In genomic region chr16:10086341-10086740, GRCm38 (mm10) we compare ENCODE assay signal across 21 mouse cellular contexts.
DNase-seq lines count a peak whose midpoint lies in the region; ATAC-seq and TF ChIP-seq lines count a peak whose summit lies in the region.
"Had no signal": no experiment of that assay in that cellular context is flagged by ENCODE, and none has a peak within 500 bp of the region (broad histone marks: within the 10 kb centered on the region; RNA-seq: fewer than 3 reads in every experiment).

No protein-coding gene starts in this region.

- H3K27ac ChIP-seq in hindbrain, embryonic 14.5 days: no peak overlapping the region
- no peak overlapping the region for H3K27ac ChIP-seq in hindbrain, embryonic 12.5 days
- H3K27ac ChIP-seq in lung, embryonic 14.5 days (ENCODE audit: low read depth): no peak overlapping the region
- H3K27ac ChIP-seq in lung, postnatal 0 days (ENCODE audit: low read length): no peak overlapping the region
- H3K27ac ChIP-seq: embryonic facial prominence, embryonic 12.5 days; embryonic facial prominence, embryonic 15.5 days had no signal

- TF ChIP-seq EP300 in lung, postnatal 0 days (IDR thresholded peaks at IDR 0.05): no peak

- 20% methylated on average over 1 of the region's 1 CpGs for WGBS in hindbrain, embryonic 14.5 days
- 43% methylated on average over 1 of the region's 1 CpGs for WGBS in hindbrain, embryonic 12.5 days
- 9% methylated on average over 1 of the region's 1 CpGs for WGBS in lung, embryonic 14.5 days
- 20% methylated on average over 1 of the region's 1 CpGs for WGBS in lung, postnatal 0 days

- ATAC-seq in hindbrain, embryonic 14.5 days (ENCODE audit: low FRiP score): no peak
- no peak for ATAC-seq in hindbrain, embryonic 12.5 days (ENCODE audit: low FRiP score)
- ATAC-seq in lung, embryonic 14.5 days (ENCODE audit: insufficient read depth): no peak
- no peak for ATAC-seq in lung, postnatal 0 days
- ATAC-seq: CD4-positive, CD25-positive, alpha-beta regulatory T cell, adult 4 months; forebrain, embryonic 14.5 days; hindbrain, embryonic 16.5 days; intestine, postnatal 0 days had no signal

- no peaks in the 10 kb centered on the region for H3K9me3 ChIP-seq in hindbrain, embryonic 14.5 days (ENCODE audit: control insufficient read depth, low read length)
- no peaks in the 10 kb centered on the region for H3K9me3 ChIP-seq in hindbrain, embryonic 12.5 days (replicated peaks)
- no peaks in the 10 kb centered on the region for H3K9me3 ChIP-seq in lung, embryonic 14.5 days (ENCODE audit: low read depth, low read length)
- no peaks in the 10 kb centered on the region for H3K9me3 ChIP-seq in lung, postnatal 0 days (ENCODE audit: low read length)
- H3K9me3 ChIP-seq: embryonic facial prominence, embryonic 12.5 days; embryonic facial prominence, embryonic 15.5 days had no signal

- peak; percentile 17 for DNase-seq in hindbrain, embryonic 14.5 days (ENCODE audit: low spot score)
- peak; percentile 3 for DNase-seq in lung, embryonic 14.5 days
- no peak for DNase-seq in lung, postnatal 0 days (ENCODE audit: low spot score)
- DNase-seq in brain, adult 2 months (ENCODE audit: low read depth, low spot score): peak; percentile 52
- no peak for DNase-seq in urinary bladder, postnatal 10 days (ENCODE audit: low spot score)
- DNase-seq: adrenal gland, postnatal 10 days; adrenal gland, postnatal 36 days; cerebellum, adult 11 months; cerebellum, adult 2 months; cerebellum, adult 9-11 months; cerebellum, postnatal 25 days; gastrocnemius, postnatal 25 days; heart, adult 18-20 months; heart, postnatal 4 days had no signal

- no peak overlapping the region for H3K4me2 ChIP-seq in hindbrain, embryonic 14.5 days (replicated peaks)
- H3K4me2 ChIP-seq in hindbrain, embryonic 12.5 days (replicated peaks): no peak overlapping the region
- H3K4me2 ChIP-seq in lung, embryonic 14.5 days: no peak overlapping the region
- H3K4me2 ChIP-seq in lung, postnatal 0 days (replicated peaks; ENCODE audit: low read depth, low read length): no peak overlapping the region
- H3K4me2 ChIP-seq: embryonic facial prominence, embryonic 12.5 days; embryonic facial prominence, embryonic 15.5 days had no signal

- no peaks in the 10 kb centered on the region for H3K36me3 ChIP-seq in hindbrain, embryonic 14.5 days (replicated peaks; ENCODE audit: control insufficient read depth, insufficient read depth)
- no peaks in the 10 kb centered on the region for H3K36me3 ChIP-seq in hindbrain, embryonic 12.5 days
- no peaks in the 10 kb centered on the region for H3K36me3 ChIP-seq in lung, embryonic 14.5 days (ENCODE audit: insufficient read depth)
- no peaks in the 10 kb centered on the region for H3K36me3 ChIP-seq in lung, postnatal 0 days (ENCODE audit: insufficient read depth, low read length)
- H3K36me3 ChIP-seq: embryonic facial prominence, embryonic 12.5 days; embryonic facial prominence, embryonic 15.5 days had no signal

- H3K9ac ChIP-seq in hindbrain, embryonic 14.5 days: no peak overlapping the region
- H3K9ac ChIP-seq in hindbrain, embryonic 12.5 days: no peak overlapping the region
- H3K9ac ChIP-seq in lung, embryonic 14.5 days: no peak overlapping the region
- H3K9ac ChIP-seq in lung, postnatal 0 days (replicated peaks; ENCODE audit: low read depth): no peak overlapping the region
- H3K9ac ChIP-seq: embryonic facial prominence, embryonic 12.5 days; embryonic facial prominence, embryonic 15.5 days had no signal

- H3K4me3 ChIP-seq in hindbrain, embryonic 14.5 days (replicated peaks; ENCODE audit: low read length): no peak overlapping the region
- H3K4me3 ChIP-seq in hindbrain, embryonic 12.5 days: no peak overlapping the region
- no peak overlapping the region for H3K4me3 ChIP-seq in lung, embryonic 14.5 days (ENCODE audit: low read depth, low read length)
- H3K4me3 ChIP-seq in lung, postnatal 0 days (ENCODE audit: low read depth, low read length): no peak overlapping the region
- H3K4me3 ChIP-seq: embryonic facial prominence, embryonic 12.5 days; embryonic facial prominence, embryonic 15.5 days had no signal

- H3K4me1 ChIP-seq in hindbrain, embryonic 14.5 days (replicated peaks; ENCODE audit: control insufficient read depth, insufficient read depth, low read length): no peaks in the 10 kb centered on the region
- H3K4me1 ChIP-seq in hindbrain, embryonic 12.5 days: no peaks in the 10 kb centered on the region
- H3K4me1 ChIP-seq in lung, embryonic 14.5 days (ENCODE audit: insufficient read depth): no peaks in the 10 kb centered on the region
- no peaks in the 10 kb centered on the region for H3K4me1 ChIP-seq in lung, postnatal 0 days (ENCODE audit: insufficient read depth, low read depth, low read length)
- H3K4me1 ChIP-seq: embryonic facial prominence, embryonic 12.5 days; embryonic facial prominence, embryonic 15.5 days had no signal

- H3K27me3 ChIP-seq in hindbrain, embryonic 14.5 days (ENCODE audit: control insufficient read depth, insufficient read depth, low read length): no peaks in the 10 kb centered on the region
- no peaks in the 10 kb centered on the region for H3K27me3 ChIP-seq in hindbrain, embryonic 12.5 days
- H3K27me3 ChIP-seq in lung, embryonic 14.5 days (ENCODE audit: insufficient read depth, low read length): no peaks in the 10 kb centered on the region
- no peaks in the 10 kb centered on the region for H3K27me3 ChIP-seq in lung, postnatal 0 days (replicated peaks; ENCODE audit: insufficient read depth, low read length)
- H3K27me3 ChIP-seq: embryonic facial prominence, embryonic 12.5 days; embryonic facial prominence, embryonic 15.5 days had no signal

- no peak for TF ChIP-seq CTCF in lung, embryonic 14.5 days (IDR thresholded peaks at IDR 0.05; ENCODE audit: low read depth)
- TF ChIP-seq CTCF in lung, postnatal 0 days (IDR thresholded peaks at IDR 0.05): no peak

Comparison
In these comparisons a context has a peak if more than half of its experiments do, and no peak if none do; other contexts are left out.
1. DNase-seq: peak in hindbrain, embryonic 14.5 days (single experiment), lung, embryonic 14.5 days (single experiment) and brain, adult 2 months (single experiment); none in lung, postnatal 0 days (single experiment) and urinary bladder, postnatal 10 days (single experiment).